Mouse (Mus musculus) midbrain, embryonic 11.5 days (tissue): ENCODE data around the gene Neu1. TPM values are rescaled to one million over a fixed set of nuclear protein-coding genes. Genes with fewer than 3 reads are reported as not detected.
"Not testable (repeated sequence)": the region's sequence is repeated elsewhere in the genome, so short reads cannot be mapped to it uniquely, and the experiment has no call there.

Experiments
- ATAC-seq: fragments of 200-750 bp; cut with Nextera tagmentation; 2 replicates; pipeline ENCODE4 v1.8.0; 2017; ENCODE audit warnings: moderate TSS enrichment, moderate library complexity; ENCODE audit not compliant: low FRiP score
- DNase-seq: peaks from one replicate; pipeline ENCODE4 v3.0.0; 2015; ENCODE audit warnings: low spot score; ENCODE audit errors: missing footprints
- H3K27ac ChIP-seq: fragments of 300-500 bp; sonication (generic); 2 replicates; pipeline ENCODE4 v1.5.1; 2014; ENCODE audit warnings: low read depth, low read length
- H3K27me3 ChIP-seq: fragments of 300-500 bp; sonication (generic); 2 replicates; pipeline ENCODE4 v1.6.1; 2014; ENCODE audit warnings: mild to moderate bottlenecking, low read length, moderate library complexity, mixed read lengths; ENCODE audit not compliant: control insufficient read depth, insufficient read depth
- H3K36me3 ChIP-seq: fragments of 300-500 bp; sonication (generic); 2 replicates; pipeline ENCODE4 v1.6.1; 2014; ENCODE audit warnings: mild to moderate bottlenecking, low read length, moderate library complexity, mixed read lengths; ENCODE audit not compliant: control insufficient read depth, insufficient read depth
- H3K4me1 ChIP-seq: fragments of 300-500 bp; sonication (generic); 2 replicates; pipeline ENCODE4 v1.6.1; 2014; ENCODE audit warnings: low read length; ENCODE audit not compliant: control insufficient read depth, insufficient read depth
- H3K4me2 ChIP-seq: fragments of 300-500 bp; sonication (generic); 2 replicates; pipeline ENCODE4 v1.6.1; 2014; ENCODE audit warnings: mild to moderate bottlenecking, moderate library complexity
- H3K4me3 ChIP-seq: fragments of 300-500 bp; sonication (generic); 2 replicates; pipeline ENCODE4 v1.5.1; 2014; ENCODE audit warnings: low read depth, low read length
- H3K9ac ChIP-seq: fragments of 300-500 bp; sonication (generic); 2 replicates; pipeline ENCODE4 v1.6.1; 2014; ENCODE audit warnings: low read length
- H3K9me3 ChIP-seq: fragments of 300-500 bp; sonication (generic); 2 replicates; pipeline ENCODE4 v1.6.1; 2016; ENCODE audit warnings: low read length; ENCODE audit not compliant: control insufficient read depth
- WGBS: fragments of 180-500 bp; shearing (Covaris S2); extraction: QIAGEN DNeasy Blood & Tissue Kit; methylation state at CpG from one replicate; pipeline ENCODE4 v1.1.7; 2014; 5-methylcytosine and 5-hydroxymethylcytosine counted together
- polyA plus RNA-seq: library from polyadenylated mRNA; unstranded; fragments of >200 nt; fragmentation: Nextera tagmentation; extraction: Ambion mirVana; gene quantifications from 2 replicates; pipeline ENCODE4 v1.2.1, GENCODE M21; 2014

The Neu1 gene
- polyA plus RNA-seq, 1 experiment from 2014 or later: 12.3 TPM

- Histone ChIP-seq H3K4me3 (no peak overlapping the region), H3K36me3 (no peaks in the 10 kb centered on the region), H3K9ac (no peak overlapping the region), H3K27ac (no peak overlapping the region), H3K4me1 (peaks cover 3% of the 10 kb centered on the region), H3K9me3 (no peaks in the 10 kb centered on the region), H3K4me2 (no peak overlapping the region), H3K27me3 (peaks cover 17% of the 10 kb centered on the region)
- WGBS: 5% methylated on average over 1 of the region's 1 CpGs
- ATAC-seq: no peak
- no peak for DNase-seq
Observed at GRCm38 (mm10) chr17:34964640-34965049, 33.6 kb downstream of the Neu1 start.

GRCm38 (mm10) chr17:34965627-34966026 is 34.6 kb downstream of the Neu1 start:
- 83% methylated on average over 5 of the region's 5 CpGs for WGBS
- Histone ChIP-seq H3K4me1 (no peaks in the 10 kb centered on the region), H3K9me3 (no peaks in the 10 kb centered on the region), H3K27me3 (peaks cover 20% of the 10 kb centered on the region), H3K4me2 (no peak overlapping the region), H3K4me3 (no peak overlapping the region), H3K36me3 (no peaks in the 10 kb centered on the region), H3K27ac (no peak overlapping the region), H3K9ac (no peak overlapping the region)
- DNase-seq (no peak), ATAC-seq (no peak)

GRCm38 (mm10) chr17:34969822-34970221 is 38.8 kb downstream of the Neu1 start, which contains the start of gene Gm20481:
Gm20481 (plus strand) TSS chr17:34969912.
- H3K36me3 ChIP-seq, H3K4me3 ChIP-seq, H3K9me3 ChIP-seq, H3K4me1 ChIP-seq, H3K4me2 ChIP-seq, H3K9ac ChIP-seq, DNase-seq, ATAC-seq, H3K27ac ChIP-seq: not testable (repeated sequence)
- H3K27me3 ChIP-seq: peaks cover 20% of the 10 kb centered on the region
- 70% methylated on average over 6 of the region's 11 CpGs for WGBS

- H3K9me3 ChIP-seq, ATAC-seq, H3K9ac ChIP-seq, DNase-seq, H3K4me2 ChIP-seq, H3K36me3 ChIP-seq, H3K27ac ChIP-seq, H3K4me1 ChIP-seq, H3K4me3 ChIP-seq: not testable (repeated sequence)
- peaks cover 20% of the 10 kb centered on the region for H3K27me3 ChIP-seq
- WGBS: 26% methylated on average over 24 of the region's 37 CpGs
Observed at GRCm38 (mm10) chr17:34970850-34971249, 39.8 kb downstream of the Neu1 start.

DNA sequence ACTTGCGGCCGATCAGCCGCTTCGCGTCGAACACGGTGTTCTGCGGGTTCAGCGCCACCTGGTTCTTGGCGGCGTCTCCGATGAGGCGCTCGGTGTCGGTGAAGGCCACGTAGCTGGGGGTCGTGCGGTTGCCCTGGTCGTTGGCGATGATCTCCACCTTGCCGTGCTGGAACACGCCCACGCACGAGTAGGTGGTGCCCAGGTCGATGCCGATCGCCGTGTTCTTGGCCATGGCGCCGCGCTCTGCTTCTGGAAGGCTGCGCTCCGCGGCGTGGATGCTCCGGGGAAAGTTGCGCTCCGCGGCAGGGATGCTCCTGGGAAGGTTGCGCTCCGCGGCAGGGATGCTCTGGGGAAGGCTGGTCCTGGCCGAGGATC is 40.6 kb downstream of the Neu1 start:
- peak; percentile 70 for ATAC-seq
- Histone ChIP-seq H3K4me2 (peak overlapping the region; percentile 44), H3K4me3 (peak overlapping the region; percentile 18; the same call in 1 of the 2 replicates), H3K27me3 (peaks cover 20% of the 10 kb centered on the region)
- not testable (repeated sequence) for H3K4me1 ChIP-seq, H3K36me3 ChIP-seq, H3K27ac ChIP-seq, H3K9ac ChIP-seq, H3K9me3 ChIP-seq, DNase-seq
- 0% methylated on average over 15 of the region's 43 CpGs for whole genome bisulfite sequencing

GRCm38 (mm10) chr17:34972069-34972749 is 41.2 kb downstream of the Neu1 start, which contains the start of the genes Hspa1a and Hspa1l:
Hspa1a (minus strand) TSS chr17:34972156.
Hspa1l (plus strand) TSS chr17:34972703.
- peaks cover 20% of the 10 kb centered on the region for H3K27me3 ChIP-seq
- H3K4me3 ChIP-seq: peak within 1 kb of the TSS; percentile 18
- peak; percentile 96 for DNase-seq
- not testable (repeated sequence) for H3K4me1 ChIP-seq, H3K9me3 ChIP-seq, H3K36me3 ChIP-seq, H3K27ac ChIP-seq
- under 1% methylated on average over 25 of the region's 33 CpGs for WGBS
- peak within 1 kb of the TSS; percentile 2; the same call in 1 of the 2 replicates for H3K9ac ChIP-seq
- ATAC-seq: peak; percentile 96
- peak within 1 kb of the TSS; percentile 44 for H3K4me2 ChIP-seq

DNA sequence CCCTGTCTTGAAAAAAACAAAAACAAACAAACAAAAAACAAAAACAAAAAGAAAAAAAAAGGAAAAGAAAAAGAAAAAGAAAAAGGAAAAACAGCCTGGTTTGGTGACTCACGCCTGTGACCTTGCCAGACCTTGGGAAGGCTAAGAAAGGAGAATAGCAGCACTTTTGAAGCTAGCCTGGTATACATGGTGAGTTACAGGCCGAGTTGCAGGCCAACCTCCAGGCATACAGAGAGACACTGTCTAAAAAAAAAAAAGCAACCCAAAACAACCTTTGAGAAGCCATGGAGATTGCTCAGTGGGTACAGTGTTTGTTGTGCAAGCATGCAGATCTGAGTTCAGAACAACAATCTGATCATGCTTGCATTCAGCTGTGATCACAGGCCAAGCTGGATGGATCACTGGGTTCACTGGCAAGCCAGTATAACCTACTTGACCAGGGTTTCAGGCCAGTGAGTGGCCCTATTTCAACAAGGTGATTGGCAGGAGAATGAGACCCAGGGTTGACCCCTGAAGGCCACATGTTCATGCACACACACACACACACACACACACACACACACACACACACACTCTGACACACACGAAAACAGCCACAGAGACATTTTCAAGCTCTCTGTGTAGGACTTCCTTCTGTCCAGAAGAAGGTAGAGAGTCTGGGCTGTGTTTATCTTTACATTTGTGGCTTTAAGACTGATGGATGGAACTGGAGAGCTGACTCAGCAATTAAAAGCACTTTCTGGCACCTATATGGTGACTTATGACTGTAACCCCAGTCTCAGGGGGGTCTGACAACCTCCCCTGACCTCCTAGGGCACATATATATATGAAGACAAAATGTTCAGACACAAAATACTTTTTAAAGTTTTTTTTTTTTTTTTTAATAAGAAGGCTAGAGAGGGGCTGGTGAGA is 44.8 kb downstream of the Neu1 start:
- no peaks in the 10 kb centered on the region for H3K9me3 ChIP-seq
- H3K4me3 ChIP-seq: no peak overlapping the region
- no peaks in the 10 kb centered on the region for H3K27me3 ChIP-seq
- 78% methylated on average over 3 of the region's 3 CpGs for WGBS
- no peak overlapping the region for H3K9ac ChIP-seq
- H3K4me1 ChIP-seq: peaks cover 5% of the 10 kb centered on the region
- no peak overlapping the region for H3K4me2 ChIP-seq
- H3K27ac ChIP-seq: no peak overlapping the region
- H3K36me3 ChIP-seq: no peaks in the 10 kb centered on the region
- no peak for ATAC-seq
- no peak for DNase-seq

- 95% methylated on average over 20 of the region's 20 CpGs for WGBS
- no peak for DNase-seq
- Histone ChIP-seq H3K4me2 (no peak overlapping the region), H3K9ac (no peak overlapping the region), H3K4me3 (no peak overlapping the region), H3K4me1 (peaks cover 10% of the 10 kb centered on the region), H3K9me3 (no peaks in the 10 kb centered on the region), H3K27ac (no peak overlapping the region), H3K36me3 (no peaks in the 10 kb centered on the region), H3K27me3 (no peaks in the 10 kb centered on the region)
- no peak for ATAC-seq
Observed at GRCm38 (mm10) chr17:34977000-34977399, 45.9 kb downstream of the Neu1 start.

DNA sequence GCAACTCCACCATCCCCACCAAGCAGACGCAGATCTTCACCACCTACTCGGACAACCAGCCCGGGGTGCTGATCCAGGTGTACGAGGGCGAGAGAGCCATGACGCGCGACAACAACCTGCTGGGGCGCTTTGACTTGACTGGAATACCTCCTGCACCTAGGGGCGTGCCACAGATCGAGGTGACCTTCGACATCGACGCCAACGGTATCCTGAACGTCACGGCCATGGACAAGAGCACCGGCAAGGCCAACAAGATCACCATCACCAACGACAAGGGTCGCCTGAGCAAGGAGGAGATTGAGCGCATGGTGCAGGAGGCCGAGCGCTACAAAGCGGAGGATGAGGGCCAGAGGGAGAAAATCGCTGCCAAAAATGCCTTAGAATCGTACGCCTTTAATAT is 47.2 kb downstream of the Neu1 start:
- DNase-seq: no peak
- no peak for ATAC-seq
- H3K9me3 ChIP-seq: no peaks in the 10 kb centered on the region
- no peak overlapping the region for H3K4me2 ChIP-seq
- no peak overlapping the region for H3K27ac ChIP-seq
- no peaks in the 10 kb centered on the region for H3K36me3 ChIP-seq
- H3K27me3 ChIP-seq: no peaks in the 10 kb centered on the region
- 88% methylated on average over 27 of the region's 27 CpGs for WGBS
- H3K9ac ChIP-seq: no peak overlapping the region
- peaks cover 15% of the 10 kb centered on the region for H3K4me1 ChIP-seq
- H3K4me3 ChIP-seq: no peak overlapping the region
